Mouse (Mus musculus) left cerebral cortex, adult 2 months (tissue): ENCODE results near the gene Ganab. TPM values are rescaled to one million over a fixed set of nuclear protein-coding genes. Genes with fewer than 3 reads are reported as not detected.

Experiments used
- DNase-seq, 2 experiments: peaks; one replicate each; pipeline ENCODE4 v3.0.0; 2021 to 2022; ENCODE audit warnings: low spot score in 2 of 2, mixed read lengths in 1 of 2; ENCODE audit errors: extremely low spot score in 1 of 2
- H3K27ac ChIP-seq: fragments of 200-600 bp; 2 replicates; pipeline ENCODE4 v1.8.1; 2022
- H3K4me3 ChIP-seq: fragments of 200-600 bp; 2 replicates; pipeline ENCODE4 v1.8.1; 2022
- CTCF ChIP-seq: fragments of 200-600 bp; IDR thresholded peaks from 2 replicates; pipeline ENCODE4 v1.8.1; 2022; ENCODE audit warnings: antibody characterized with exemption, mild to moderate bottlenecking, moderate library complexity
- intact Hi-C: fragments of 180-260 bp; cut with DNase I; formaldehyde crosslinking; loops from one replicate; pipeline ENCODE4 v1.15.1; 2025
- total RNA-seq, 2 experiments: library from RNA; stranded (reverse); gene quantifications; 2 replicates each; pipeline ENCODE4 v1.2.3; 2021

Gene Ganab
- total RNA-seq, 2 experiments from 2014 or later: 96.4 to 104 TPM

- Histone ChIP-seq H3K27ac (peak overlapping the region; percentile 7), H3K4me3 (peak overlapping the region; percentile 76)
- TF ChIP-seq CTCF: no peak
- no peak for DNase-seq
- intact Hi-C loops: loop anchor here (5.0 kb wide), 1 partner anchor 99 kb away; no protein-coding TSS in a partner anchor
Observed at GRCm38 (mm10) chr19:8941136-8941514, 43.3 kb downstream of the Ganab start.

DNA sequence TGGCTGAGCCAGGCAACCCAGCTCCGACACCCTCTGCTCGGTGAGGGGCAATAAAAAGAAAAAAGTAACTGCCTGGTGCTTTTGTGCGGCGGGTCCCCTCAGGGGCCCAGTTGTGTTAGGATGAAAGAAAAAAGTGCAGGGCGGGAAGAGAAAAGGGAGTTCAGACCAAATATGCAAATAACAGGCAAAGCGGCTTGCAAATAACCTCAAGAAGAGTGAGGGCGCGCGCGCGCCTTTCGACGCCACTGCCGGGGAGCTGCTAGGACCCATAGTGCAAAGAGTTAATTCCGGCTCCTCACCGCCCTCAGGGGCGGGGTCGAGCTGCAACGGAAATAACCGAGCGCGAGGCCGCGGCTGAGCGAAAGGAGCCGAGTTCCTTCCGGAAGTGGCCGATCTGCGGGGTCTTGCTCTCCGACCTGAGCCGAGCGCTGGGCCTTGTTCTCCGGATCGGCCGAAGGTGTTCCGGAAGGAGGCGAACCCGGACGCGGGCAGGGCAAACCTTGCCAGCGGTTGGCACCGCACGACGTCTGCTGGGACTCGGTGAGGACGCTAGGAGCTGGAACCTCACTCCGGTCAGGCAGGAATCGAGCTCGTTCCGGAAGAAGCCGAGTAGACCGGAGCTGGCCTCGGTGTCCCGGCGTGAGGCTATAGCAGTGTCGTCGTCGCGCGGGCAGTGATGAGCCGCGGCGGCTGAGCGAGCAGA is 43.8 kb downstream of the Ganab start, which contains the start of gene Mta2:
Mta2 (plus strand) TSS at position 361 of the 703 bp plus-strand sequence.
- Histone ChIP-seq H3K4me3 (peak within 1 kb of the TSS; percentile 76), H3K27ac (peak within 1 kb of the TSS; percentile 93)
- DNase-seq: peak; percentile 92 to 94
- no peak; the same call in 1 of the 2 replicates for TF ChIP-seq CTCF
- intact Hi-C loops: loop anchor here (5.0 kb wide), 1 partner anchor 99 kb away; no protein-coding TSS in a partner anchor

- no peak for TF ChIP-seq CTCF
- DNase-seq: peak in 1 of 2 experiments; percentile 59
- intact Hi-C loops: loop anchor here (5.0 kb wide), 1 partner anchor 100 kb away; no protein-coding TSS in a partner anchor
- H3K27ac ChIP-seq: peak overlapping the region; percentile 93
- peak overlapping the region; percentile 76 for H3K4me3 ChIP-seq
Observed at GRCm38 (mm10) chr19:8942276-8942964, 44.5 kb downstream of the Ganab start.

GRCm38 (mm10) chr19:8943047-8943446 is 45.2 kb downstream of the Ganab start:
- DNase-seq: no peak
- intact Hi-C loops: loop anchor here (1.0 to 5.0 kb wide), 2 partner anchors 9 to 101 kb away; no protein-coding TSS in a partner anchor
- Histone ChIP-seq H3K4me3 (peak overlapping the region; percentile 76), H3K27ac (no peak overlapping the region)
- no peak for TF ChIP-seq CTCF

- DNase-seq: no peak
Observed at GRCm38 (mm10) chr19:8944062-8944461, 46.2 kb downstream of the Ganab start.

DNA sequence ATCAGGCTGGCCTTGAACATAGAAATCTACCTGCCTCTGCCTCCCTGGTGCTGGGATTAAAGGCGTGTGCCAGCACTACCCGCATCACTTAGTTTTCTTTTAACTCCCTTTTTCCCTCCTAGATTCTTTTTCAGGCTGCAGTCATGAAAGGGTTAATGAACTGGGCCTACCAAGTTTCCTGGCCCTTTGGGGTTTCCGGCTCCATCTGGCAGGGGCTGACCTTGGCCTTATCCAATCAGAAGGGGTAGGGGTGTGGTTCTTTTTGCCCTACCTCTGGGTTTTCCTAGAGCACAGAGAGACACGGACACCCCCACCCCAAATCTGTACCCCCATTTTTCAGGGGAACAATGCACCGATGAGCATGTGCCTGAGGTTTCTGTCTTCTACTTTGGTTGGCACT is 46.9 kb downstream of the Ganab start:
- Histone ChIP-seq H3K4me3 (no peak overlapping the region), H3K27ac (no peak overlapping the region)
- DNase-seq: no peak
- intact Hi-C loops: loop anchor here (5.0 kb wide), 1 partner anchor 102 kb away; no protein-coding TSS in a partner anchor
- no peak for TF ChIP-seq CTCF

More at GRCm38 (mm10) chr19:8944062-8944461, 46.2 kb downstream of the Ganab start:
- no peak for TF ChIP-seq CTCF
- intact Hi-C loops: loop anchor here (5.0 kb wide), 1 partner anchor 102 kb away; no protein-coding TSS in a partner anchor
- H3K27ac ChIP-seq: no peak overlapping the region
- no peak overlapping the region for H3K4me3 ChIP-seq

DNA sequence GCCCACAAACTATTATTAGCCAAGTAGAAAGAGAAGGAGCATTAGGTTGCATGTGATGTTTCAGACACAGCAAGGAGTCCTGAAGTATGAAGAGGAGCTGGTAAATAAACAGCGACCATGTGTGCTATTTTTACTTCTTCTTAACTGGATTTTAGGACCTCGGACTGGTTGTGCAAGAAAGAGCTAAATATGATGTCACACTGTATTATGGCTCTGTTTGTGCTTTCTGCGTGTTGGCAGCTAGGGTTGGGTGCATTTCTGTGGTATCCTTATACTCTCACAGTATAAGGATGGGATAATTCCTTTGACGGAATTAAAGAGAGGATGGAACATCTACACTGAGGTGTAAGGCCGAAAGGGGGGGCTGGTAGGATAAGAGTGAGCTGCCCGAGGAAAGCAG is 47.4 kb downstream of the Ganab start:
- H3K4me3 ChIP-seq: no peak overlapping the region
- intact Hi-C loops: no loop called here
- no peak overlapping the region for H3K27ac ChIP-seq
- no peak for DNase-seq
- no peak for TF ChIP-seq CTCF

- no peak for DNase-seq
- TF ChIP-seq CTCF: no peak
- intact Hi-C loops: no loop called here
- no peak overlapping the region for H3K4me3 ChIP-seq
- H3K27ac ChIP-seq: no peak overlapping the region
Observed at GRCm38 (mm10) chr19:8946929-8947328, 49.1 kb downstream of the Ganab start.

DNA sequence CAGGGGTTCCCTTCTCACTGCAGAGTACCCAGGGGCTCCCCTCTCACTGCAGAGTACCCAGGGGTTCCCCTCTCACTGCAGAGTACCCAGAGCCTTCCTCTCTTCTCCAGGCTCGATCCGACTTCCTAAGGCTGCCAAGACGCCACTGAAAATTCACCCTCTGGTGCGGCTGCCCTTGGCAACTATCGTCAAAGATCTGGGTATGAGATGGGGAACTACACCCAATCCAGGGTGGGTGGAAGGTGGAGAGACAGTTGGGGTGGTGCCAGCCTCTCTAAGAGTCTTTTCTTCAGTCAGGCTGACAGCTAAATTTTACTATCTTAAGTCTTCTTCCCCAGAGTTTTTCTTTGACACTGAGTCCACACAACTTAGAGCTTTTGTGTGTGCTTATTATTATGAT is 52.3 kb downstream of the Ganab start:
- no peak overlapping the region for H3K27ac ChIP-seq
- intact Hi-C loops: no loop called here
- no peak overlapping the region for H3K4me3 ChIP-seq
- no peak for TF ChIP-seq CTCF
- DNase-seq: no peak

DNA sequence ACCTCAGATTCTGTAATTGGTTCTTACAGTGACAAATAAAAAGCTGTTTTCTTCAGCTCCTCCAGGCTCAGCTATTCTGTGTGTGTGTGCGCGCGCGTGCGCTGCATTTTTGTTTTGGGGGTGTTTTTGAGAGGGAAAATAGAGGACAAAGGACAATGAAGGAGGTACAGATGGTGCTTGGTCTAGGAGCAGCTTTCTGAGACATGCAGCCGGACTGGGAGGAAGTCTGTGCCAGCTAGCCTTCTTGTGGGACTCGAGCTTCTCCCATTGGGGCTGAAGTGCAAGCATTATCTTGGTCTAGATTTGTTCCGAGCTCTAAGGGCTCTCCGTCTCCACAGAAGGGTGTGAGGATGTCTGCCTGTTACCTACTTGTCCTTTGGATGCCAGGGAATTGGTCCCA is 54.4 kb downstream of the Ganab start:
- peak overlapping the region; percentile 64; the same call in 1 of the 2 replicates for H3K27ac ChIP-seq
- DNase-seq: no peak
- intact Hi-C loops: loop anchor here (1.0 kb wide), 1 partner anchor 9 kb away; no protein-coding TSS in a partner anchor
- TF ChIP-seq CTCF: no peak
- no peak overlapping the region for H3K4me3 ChIP-seq

- TF ChIP-seq CTCF: no peak; the same call in 1 of the 2 replicates
- DNase-seq: peak; percentile 93 to 95
- Histone ChIP-seq H3K4me3 (peak within 1 kb of the TSS; percentile 88), H3K27ac (peak within 1 kb of the TSS; percentile 76)
- intact Hi-C loops: loop anchor here (1.0 kb wide), 1 partner anchor 13 kb away; no protein-coding TSS in a partner anchor
Observed at GRCm38 (mm10) chr19:8953135-8954039, 55.5 kb downstream of the Ganab start, which contains the start of gene Tut1. Gene Tut1 (plus strand): TSS chr19:8953847.
